Mouse (Mus musculus) layer of hippocampus, adult 9-10 months (tissue): ENCODE data around the gene Myo10.

Experiments used
- DNase-seq: peaks from one replicate; pipeline ENCODE4 v3.0.0; 2022; ENCODE audit warnings: low spot score

Myo10 gene

GRCm38 (mm10) chr15:25762306-25762705 lies 140.0 kb downstream of the Myo10 start:
- no peak for DNase-seq

GRCm38 (mm10) chr15:25763106-25763505 lies 140.8 kb downstream of the Myo10 start:
- DNase-seq = no peak

- DNase-seq = no peak
These were observed 142.5 kb downstream of the Myo10 start for GRCm38 (mm10) chr15:25764653-25765352.

- no peak for DNase-seq
These were observed 145.5 kb downstream of the Myo10 start for GRCm38 (mm10) chr15:25767777-25768176.

- DNase-seq = no peak
These were observed 147.4 kb downstream of the Myo10 start for GRCm38 (mm10) chr15:25769524-25770255.

- DNase-seq = no peak
These were observed 149.5 kb downstream of the Myo10 start for GRCm38 (mm10) chr15:25771782-25772181.

- DNase-seq = peak; percentile 58
These were observed 151.6 kb downstream of the Myo10 start for GRCm38 (mm10) chr15:25773711-25774513.

DNA sequence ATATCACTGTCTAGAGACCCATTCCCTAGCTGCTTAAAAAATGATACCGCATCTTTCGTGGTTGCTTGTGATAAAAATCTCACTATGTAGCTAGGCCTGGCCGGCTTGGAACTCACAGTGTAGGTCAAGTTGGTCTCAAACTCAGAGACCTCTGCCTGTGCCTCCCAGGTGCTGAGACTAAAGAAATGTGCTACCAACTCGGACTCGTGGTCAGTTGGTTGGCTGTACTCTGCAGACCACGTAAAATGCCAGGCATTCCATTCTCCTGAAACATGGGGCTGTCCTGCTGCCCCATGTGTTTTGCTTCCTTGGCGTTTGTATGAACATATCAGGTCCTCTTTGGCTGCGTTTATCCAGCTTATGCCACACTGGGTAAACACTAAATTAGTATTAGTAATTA lies 156.6 kb downstream of the Myo10 start:
- DNase-seq = no peak

DNA sequence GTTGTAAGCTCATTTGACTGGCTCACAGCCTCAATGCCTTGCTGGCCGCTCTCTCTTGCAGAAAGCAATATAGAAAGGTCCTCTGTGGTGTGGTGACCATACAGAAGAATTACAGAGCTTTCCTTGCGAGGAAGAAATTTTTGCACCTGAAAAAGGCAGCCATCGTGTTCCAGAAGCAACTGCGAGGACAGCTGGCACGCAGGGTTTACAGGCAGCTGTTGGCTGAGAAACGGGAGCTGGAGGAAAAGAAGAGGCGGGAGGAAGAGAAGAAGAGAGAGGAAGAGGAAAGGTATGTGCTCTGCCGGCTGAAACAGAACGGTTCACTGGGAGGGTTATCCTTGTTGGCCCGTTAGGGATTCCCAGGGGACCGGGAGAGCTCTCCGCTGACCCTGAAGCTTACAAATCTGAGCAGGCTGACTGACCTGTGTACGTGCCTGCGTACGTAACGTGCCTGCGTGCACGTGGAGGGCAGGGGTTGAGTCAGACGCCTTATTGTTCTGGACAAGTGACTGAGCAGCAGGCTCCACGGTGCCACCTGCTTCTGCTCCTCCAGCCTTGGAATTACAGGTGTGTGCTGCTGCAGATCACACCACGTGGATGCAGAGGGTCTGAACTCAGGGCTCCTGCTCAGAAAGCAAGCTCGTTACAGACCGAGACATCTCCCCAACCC lies 157.3 kb downstream of the Myo10 start:
- no peak for DNase-seq

GRCm38 (mm10) chr15:25781053-25781452 lies 158.7 kb downstream of the Myo10 start:
- DNase-seq = no peak

DNA sequence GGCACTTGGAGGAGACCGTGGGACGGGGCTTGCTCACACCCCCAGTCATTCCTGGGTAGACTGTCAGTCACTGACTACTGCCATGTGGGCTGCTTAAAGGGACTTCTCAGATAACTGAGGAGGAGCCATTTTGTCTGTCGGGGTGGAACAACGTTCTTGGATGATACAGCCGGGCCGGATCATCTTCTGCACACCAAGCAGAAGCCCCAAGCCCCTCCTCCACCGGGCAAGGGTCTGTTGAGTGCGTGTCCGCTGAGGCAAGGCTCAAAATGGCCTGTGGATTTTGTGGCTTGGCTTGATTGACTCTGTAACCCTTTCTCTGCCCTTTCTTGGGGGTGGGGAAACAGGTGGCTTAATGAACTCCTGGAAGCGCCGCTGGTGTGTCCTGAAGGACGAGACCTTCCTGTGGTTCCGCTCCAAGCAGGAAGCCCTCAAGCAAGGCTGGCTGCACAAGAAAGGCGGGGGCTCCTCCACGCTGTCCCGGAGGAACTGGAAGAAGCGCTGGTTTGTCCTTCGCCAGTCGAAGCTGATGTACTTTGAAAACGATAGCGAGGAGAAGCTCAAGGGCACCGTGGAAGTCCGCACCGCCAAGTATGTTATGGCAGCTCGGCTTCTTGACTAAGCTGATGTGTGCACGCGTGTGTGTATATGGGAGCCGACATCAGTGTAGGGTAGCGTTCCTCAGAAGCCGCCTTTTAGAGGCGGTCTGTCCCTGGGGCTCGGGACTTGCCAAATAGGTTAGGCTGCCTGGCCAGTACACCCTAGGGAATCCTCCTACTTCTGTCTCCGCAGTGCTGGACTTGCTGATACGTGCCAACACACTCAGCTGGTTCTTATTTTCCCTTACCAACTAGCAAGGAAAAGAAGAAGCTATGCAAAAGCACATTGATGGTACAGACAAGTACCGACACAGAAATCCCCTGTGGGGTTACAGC lies 163.4 kb downstream of the Myo10 start:
- no peak for DNase-seq

- DNase-seq = no peak
These were observed 165.1 kb downstream of the Myo10 start for GRCm38 (mm10) chr15:25787406-25787805.

DNA sequence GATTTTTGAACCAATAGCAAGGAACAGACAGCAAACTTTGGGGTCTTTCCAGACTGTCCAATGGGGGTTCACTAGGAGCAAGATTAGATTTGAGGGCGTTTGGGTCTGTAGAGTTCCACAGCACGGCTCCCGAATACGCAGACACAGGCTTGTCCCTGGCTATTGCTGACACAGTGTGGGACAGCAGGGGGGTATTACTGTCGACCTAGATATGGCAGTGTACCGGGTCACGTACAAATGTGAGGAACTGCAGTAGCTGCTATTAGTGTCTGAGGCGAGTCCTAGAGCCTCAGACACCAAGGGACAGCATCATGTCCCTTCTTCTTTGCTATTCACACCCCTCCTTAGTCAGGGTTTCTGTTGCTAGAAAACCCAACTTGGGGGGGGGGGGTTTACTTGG lies 165.6 kb downstream of the Myo10 start:
- no peak for DNase-seq

DNA sequence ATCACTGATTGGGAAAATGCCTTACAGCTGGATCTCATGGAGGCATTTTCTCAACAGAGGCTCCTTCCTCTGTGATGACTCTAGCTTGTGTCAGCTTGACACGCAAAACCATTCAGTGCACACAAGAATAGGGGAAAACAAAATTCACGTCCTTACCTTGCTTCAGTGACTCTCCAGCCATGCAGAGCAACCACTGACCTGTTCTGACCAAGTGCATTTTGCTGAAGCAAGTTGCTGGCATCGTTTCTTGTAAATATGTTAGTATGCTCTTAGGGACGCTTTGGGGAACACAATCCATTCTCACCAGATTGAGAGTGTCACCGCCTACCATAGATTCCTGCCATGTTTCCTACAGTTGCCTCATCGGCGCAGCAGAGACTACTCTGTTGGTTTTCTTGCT lies 166.2 kb downstream of the Myo10 start:
- DNase-seq = no peak

DNA sequence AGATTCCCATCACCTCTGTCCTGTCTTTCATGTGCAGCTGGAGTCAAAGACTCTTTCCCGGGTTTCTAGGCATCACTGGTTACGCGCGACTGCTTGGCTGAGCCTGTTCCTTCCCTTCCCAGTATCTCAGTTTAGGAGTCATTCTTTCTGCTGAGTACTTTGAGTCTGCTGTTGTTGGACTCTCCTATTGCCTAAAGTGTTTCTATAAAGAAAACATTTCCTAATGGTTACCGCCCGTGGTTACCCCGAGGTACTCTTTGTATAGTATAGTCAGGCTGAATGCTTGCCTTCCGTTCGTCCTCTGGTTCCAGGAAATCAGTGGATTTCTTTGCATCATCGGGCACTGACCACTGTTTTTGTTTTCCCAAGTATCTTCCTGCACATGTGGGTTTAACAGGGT lies 166.9 kb downstream of the Myo10 start:
- no peak for DNase-seq

DNA sequence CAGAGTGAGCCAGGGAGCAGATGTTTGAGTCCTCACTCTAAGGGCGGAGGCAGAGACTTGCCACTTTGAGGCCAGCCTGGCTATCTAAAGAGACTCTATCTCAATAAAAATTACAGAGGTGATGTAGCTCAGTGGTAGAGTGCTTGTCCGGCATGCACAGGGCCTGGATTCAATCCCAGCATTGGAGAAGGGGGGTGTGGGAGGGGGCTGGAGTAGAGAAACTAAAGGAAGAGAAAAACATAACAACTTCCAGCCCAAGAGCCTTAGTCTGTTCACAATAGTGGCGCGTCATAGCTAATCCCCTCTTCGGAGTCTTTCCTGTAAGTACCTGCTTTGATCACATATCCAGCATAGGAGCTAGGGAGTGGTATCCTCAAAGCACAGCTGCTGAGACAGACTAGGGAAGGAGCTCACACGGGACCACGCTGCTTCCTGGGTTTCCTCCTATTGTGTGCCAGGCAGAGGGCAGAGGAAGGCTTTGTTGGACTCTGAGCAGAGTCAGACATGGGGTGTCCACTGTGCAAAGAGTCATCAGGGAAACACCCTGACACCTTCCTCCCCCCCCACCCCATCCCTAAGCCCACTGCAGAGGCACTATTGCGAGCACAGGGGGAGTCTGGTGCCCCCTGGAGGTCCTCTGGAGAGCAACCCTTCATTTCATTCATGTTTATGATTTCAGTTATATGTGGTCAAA lies 169.5 kb downstream of the Myo10 start:
- DNase-seq = no peak

GRCm38 (mm10) chr15:25794123-25794522 lies 171.8 kb downstream of the Myo10 start:
- DNase-seq = no peak

DNA sequence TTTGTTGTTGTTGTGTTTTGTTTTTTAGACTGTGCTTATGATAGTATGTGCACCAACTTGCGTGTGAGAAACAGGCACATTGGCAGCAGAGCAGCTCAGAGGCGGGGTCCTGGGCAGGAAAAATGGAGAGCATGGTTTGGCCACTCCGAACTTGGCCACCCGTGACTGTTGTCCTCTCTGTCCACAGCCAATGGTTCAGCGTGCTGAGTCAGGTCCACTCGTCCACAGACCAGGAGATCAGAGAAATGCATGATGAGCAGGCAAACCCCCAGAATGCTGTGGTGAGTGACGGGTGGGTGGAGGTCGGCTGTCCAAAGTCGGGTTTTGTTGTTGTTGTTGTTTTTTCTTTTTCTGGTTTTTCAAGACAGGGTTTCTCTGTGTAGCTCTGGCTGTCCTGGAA lies 173.2 kb downstream of the Myo10 start:
- no peak for DNase-seq

DNA sequence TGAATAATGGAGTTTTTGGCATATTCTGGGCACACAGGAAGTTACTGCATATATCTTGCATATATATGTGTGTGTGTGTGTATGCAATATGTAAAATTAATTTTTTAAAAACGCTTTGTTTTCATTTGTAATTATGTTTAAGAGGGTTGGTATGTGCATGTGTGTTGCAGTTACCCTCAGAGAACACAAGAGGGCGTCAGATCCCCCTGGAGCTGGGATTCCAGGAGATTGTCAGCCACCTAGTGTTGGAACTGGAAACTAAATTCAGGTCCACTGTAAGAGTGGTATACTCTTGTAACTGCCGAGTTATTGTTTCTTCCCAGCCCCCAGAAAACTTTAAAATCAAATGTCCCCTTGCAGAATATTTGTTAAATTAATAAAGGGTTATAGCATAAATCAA lies 174.0 kb downstream of the Myo10 start:
- no peak for DNase-seq

- no peak for DNase-seq
These were observed 174.9 kb downstream of the Myo10 start for GRCm38 (mm10) chr15:25797179-25797578.

- no peak for DNase-seq
These were observed 175.6 kb downstream of the Myo10 start for GRCm38 (mm10) chr15:25797888-25798287.
